Mouse (Mus musculus): ENCODE measurements at regions not wholly inside any gene's neighbourhood (a gene's known extent, or its start where the extent isn't known, plus 50 kb on each side); places are given as distances from the start of the nearest gene placed in this dataset.

- no peak for TF ChIP-seq POLR2A (IDR thresholded peaks at IDR 0.05; ENCODE audit: low read depth, low read length)
- TF ChIP-seq CTCF (IDR thresholded peaks at IDR 0.05; ENCODE audit: extremely low read depth, insufficient read length, insufficient replicate concordance, low read depth, low read length), result no peak
- Histone ChIP-seq H3K27ac (ENCODE audit: insufficient read depth, low read depth, low read length) (no peak overlapping the region), H3K4me1 (ENCODE audit: control insufficient read depth, insufficient read depth, insufficient read length, low read length) (no peaks in the 10 kb centered on the region), H3K36me3 (ENCODE audit: control insufficient read depth, insufficient read depth, low read length) (no peaks in the 10 kb centered on the region), H3K27me3 (ENCODE audit: control insufficient read depth, insufficient read depth, low read length) (no peaks in the 10 kb centered on the region), H3K4me3 (ENCODE audit: low read depth, low read length) (no peak overlapping the region)
- 81% methylated on average over 3 of the region's 3 CpGs for whole genome bisulfite sequencing
These were observed 194.5 kb upstream of the Thbs1 start for GRCm38 (mm10) chr2:117917181-117917580.

- Histone ChIP-seq H3K4me3 (ENCODE audit: low read depth, low read length) (no peak overlapping the region), H3K27me3 (ENCODE audit: control insufficient read depth, insufficient read depth, low read length) (no peaks in the 10 kb centered on the region), H3K36me3 (ENCODE audit: control insufficient read depth, insufficient read depth, low read length) (no peaks in the 10 kb centered on the region), H3K27ac (ENCODE audit: insufficient read depth, low read depth, low read length) (no peak overlapping the region), H3K4me1 (ENCODE audit: control insufficient read depth, insufficient read depth, insufficient read length, low read length) (no peaks in the 10 kb centered on the region)
- TF ChIP-seq CTCF (IDR thresholded peaks at IDR 0.05; ENCODE audit: extremely low read depth, insufficient read length, insufficient replicate concordance, low read depth, low read length), result no peak
- no peak for TF ChIP-seq POLR2A (IDR thresholded peaks at IDR 0.05; ENCODE audit: low read depth, low read length)
- 68% methylated on average over 5 of the region's 5 CpGs for WGBS
These were observed 186.8 kb upstream of the Thbs1 start for GRCm38 (mm10) chr2:117924877-117925276.

GRCm38 (mm10) chr2:117925412-117925811 lies 186.3 kb upstream of the Thbs1 start:
- H3K4me3 ChIP-seq (ENCODE audit: low read depth, low read length), result no peak overlapping the region
- H3K27me3 ChIP-seq (ENCODE audit: control insufficient read depth, insufficient read depth, low read length), result no peaks in the 10 kb centered on the region
- TF ChIP-seq POLR2A (IDR thresholded peaks at IDR 0.05; ENCODE audit: low read depth, low read length), result no peak
- TF ChIP-seq CTCF (IDR thresholded peaks at IDR 0.05; ENCODE audit: extremely low read depth, insufficient read length, insufficient replicate concordance, low read depth, low read length), result no peak
- WGBS, result 94% methylated on average over 5 of the region's 5 CpGs
- H3K27ac ChIP-seq (ENCODE audit: insufficient read depth, low read depth, low read length), result no peak overlapping the region
- H3K36me3 ChIP-seq (ENCODE audit: control insufficient read depth, insufficient read depth, low read length), result no peaks in the 10 kb centered on the region
- no peaks in the 10 kb centered on the region for H3K4me1 ChIP-seq (ENCODE audit: control insufficient read depth, insufficient read depth, insufficient read length, low read length)

GRCm38 (mm10) chr2:117928062-117928461 lies 183.6 kb upstream of the Thbs1 start:
- no peaks in the 10 kb centered on the region for H3K4me1 ChIP-seq (ENCODE audit: control insufficient read depth, insufficient read depth, insufficient read length, low read length)
- no peak overlapping the region for H3K27ac ChIP-seq (ENCODE audit: insufficient read depth, low read depth, low read length)
- H3K4me3 ChIP-seq (ENCODE audit: low read depth, low read length), result no peak overlapping the region
- H3K36me3 ChIP-seq (ENCODE audit: control insufficient read depth, insufficient read depth, low read length), result no peaks in the 10 kb centered on the region
- 31% methylated on average over 6 of the region's 6 CpGs for WGBS
- no peak for TF ChIP-seq POLR2A (IDR thresholded peaks at IDR 0.05; ENCODE audit: low read depth, low read length)
- no peak for TF ChIP-seq CTCF (IDR thresholded peaks at IDR 0.05; ENCODE audit: extremely low read depth, insufficient read length, insufficient replicate concordance, low read depth, low read length)
- no peaks in the 10 kb centered on the region for H3K27me3 ChIP-seq (ENCODE audit: control insufficient read depth, insufficient read depth, low read length)

GRCm38 (mm10) chr2:117929586-117929985 lies 182.1 kb upstream of the Thbs1 start:
- Histone ChIP-seq H3K4me3 (ENCODE audit: low read depth, low read length) (no peak overlapping the region), H3K4me1 (ENCODE audit: control insufficient read depth, insufficient read depth, insufficient read length, low read length) (no peaks in the 10 kb centered on the region), H3K36me3 (ENCODE audit: control insufficient read depth, insufficient read depth, low read length) (no peaks in the 10 kb centered on the region), H3K27me3 (ENCODE audit: control insufficient read depth, insufficient read depth, low read length) (no peaks in the 10 kb centered on the region), H3K27ac (ENCODE audit: insufficient read depth, low read depth, low read length) (no peak overlapping the region)
- 79% methylated on average over 1 of the region's 1 CpGs for WGBS
- no peak for TF ChIP-seq CTCF (IDR thresholded peaks at IDR 0.05; ENCODE audit: extremely low read depth, insufficient read length, insufficient replicate concordance, low read depth, low read length)
- TF ChIP-seq POLR2A (IDR thresholded peaks at IDR 0.05; ENCODE audit: low read depth, low read length), result no peak

- no peaks in the 10 kb centered on the region for H3K36me3 ChIP-seq (ENCODE audit: control insufficient read depth, insufficient read depth, low read length)
These were observed 180.7 kb upstream of the Thbs1 start for GRCm38 (mm10) chr2:117930895-117931537.

GRCm38 (mm10) chr2:117936590-117936989 lies 175.1 kb upstream of the Thbs1 start:
- no peak for TF ChIP-seq CTCF (IDR thresholded peaks at IDR 0.05; ENCODE audit: extremely low read depth, insufficient read length, insufficient replicate concordance, low read depth, low read length)
- TF ChIP-seq POLR2A (IDR thresholded peaks at IDR 0.05; ENCODE audit: low read depth, low read length), result no peak
- WGBS, result 65% methylated on average over 6 of the region's 6 CpGs
- Histone ChIP-seq H3K27me3 (ENCODE audit: control insufficient read depth, insufficient read depth, low read length) (no peaks in the 10 kb centered on the region), H3K36me3 (ENCODE audit: control insufficient read depth, insufficient read depth, low read length) (no peaks in the 10 kb centered on the region), H3K4me1 (ENCODE audit: control insufficient read depth, insufficient read depth, insufficient read length, low read length) (no peaks in the 10 kb centered on the region), H3K4me3 (ENCODE audit: low read depth, low read length) (no peak overlapping the region), H3K27ac (ENCODE audit: insufficient read depth, low read depth, low read length) (no peak overlapping the region)

More at GRCm38 (mm10) chr2:117930895-117931537, 180.7 kb upstream of the Thbs1 start:
- no peaks in the 10 kb centered on the region for H3K4me1 ChIP-seq (ENCODE audit: control insufficient read depth, insufficient read depth, insufficient read length, low read length)
- H3K4me3 ChIP-seq (ENCODE audit: low read depth, low read length), result no peak overlapping the region
- TF ChIP-seq CTCF (IDR thresholded peaks at IDR 0.05; ENCODE audit: extremely low read depth, insufficient read length, insufficient replicate concordance, low read depth, low read length) (no peak), POLR2A (IDR thresholded peaks at IDR 0.05; ENCODE audit: low read depth, low read length) (no peak)
- H3K27ac ChIP-seq (ENCODE audit: insufficient read depth, low read depth, low read length), result no peak overlapping the region
- 86% methylated on average over 3 of the region's 3 CpGs for WGBS
- H3K27me3 ChIP-seq (ENCODE audit: control insufficient read depth, insufficient read depth, low read length), result no peaks in the 10 kb centered on the region

Data from small intestine, adult 2 months (tissue).